Mouse (Mus musculus) small intestine, adult 2 months (tissue): ENCODE results near the gene Zcchc24. TPM values are rescaled to one million over a fixed set of nuclear protein-coding genes. Genes with fewer than 3 reads are reported as not detected.

Source experiments
- H3K27ac ChIP-seq: fragments of 200-500 bp; 2 replicates; pipeline ENCODE4 v1.5.1; 2012; ENCODE audit warnings: low read depth, low read length, control low read depth, inconsistent platforms; ENCODE audit not compliant: insufficient read depth
- H3K27me3 ChIP-seq: fragments of 200-500 bp; 2 replicates; pipeline ENCODE4 v1.6.1; 2012; ENCODE audit warnings: mild to moderate bottlenecking, moderate library complexity, low read length, inconsistent platforms; ENCODE audit not compliant: control insufficient read depth, insufficient read depth
- H3K36me3 ChIP-seq: fragments of 200-500 bp; 2 replicates; pipeline ENCODE4 v1.6.1; 2012; ENCODE audit warnings: mild to moderate bottlenecking, low read length, control low read depth, inconsistent platforms; ENCODE audit not compliant: control insufficient read depth, insufficient read depth
- H3K4me1 ChIP-seq: fragments of 200-500 bp; 2 replicates; pipeline ENCODE4 v1.6.1; 2012; ENCODE audit warnings: low read length, inconsistent platforms, mixed read lengths; ENCODE audit not compliant: control insufficient read depth, insufficient read depth, insufficient read length
- H3K4me3 ChIP-seq: fragments of 200-500 bp; 2 replicates; pipeline ENCODE4 v1.5.1; 2012; ENCODE audit warnings: low read depth, mild to moderate bottlenecking, control low read depth, inconsistent platforms, low read length, moderate library complexity
- CTCF ChIP-seq: fragments of 200-500 bp; IDR thresholded peaks from 2 replicates; pipeline ENCODE4 v1.5.1; 2012; ENCODE audit warnings: low read depth, mild to moderate bottlenecking, control low read depth, inconsistent platforms, low read length, moderate library complexity, mixed read lengths; ENCODE audit not compliant: insufficient replicate concordance, insufficient read length; ENCODE audit errors: extremely low read depth
- POLR2A ChIP-seq: fragments of 200-500 bp; IDR thresholded peaks from 2 replicates; pipeline ENCODE4 v1.6.1; 2012; ENCODE audit warnings: low read depth, mild to moderate bottlenecking, control low read depth, inconsistent platforms, low read length, moderate library complexity
- WGBS: fragments of 180-500 bp; shearing (Covaris S2); methylation state at CpG from one replicate; pipeline ENCODE4 v1.1.7; 2018; 5-methylcytosine and 5-hydroxymethylcytosine counted together
- polyA plus RNA-seq: library from polyadenylated mRNA; depleted of rRNA; stranded (reverse); fragments of >200 nt; gene quantifications from 2 replicates; pipeline ENCODE4 v1.2.3, GENCODE M21; 2012; rRNA removed

Zcchc24 gene
- polyA plus RNA-seq, 1 experiment, result 10.1 TPM

DNA sequence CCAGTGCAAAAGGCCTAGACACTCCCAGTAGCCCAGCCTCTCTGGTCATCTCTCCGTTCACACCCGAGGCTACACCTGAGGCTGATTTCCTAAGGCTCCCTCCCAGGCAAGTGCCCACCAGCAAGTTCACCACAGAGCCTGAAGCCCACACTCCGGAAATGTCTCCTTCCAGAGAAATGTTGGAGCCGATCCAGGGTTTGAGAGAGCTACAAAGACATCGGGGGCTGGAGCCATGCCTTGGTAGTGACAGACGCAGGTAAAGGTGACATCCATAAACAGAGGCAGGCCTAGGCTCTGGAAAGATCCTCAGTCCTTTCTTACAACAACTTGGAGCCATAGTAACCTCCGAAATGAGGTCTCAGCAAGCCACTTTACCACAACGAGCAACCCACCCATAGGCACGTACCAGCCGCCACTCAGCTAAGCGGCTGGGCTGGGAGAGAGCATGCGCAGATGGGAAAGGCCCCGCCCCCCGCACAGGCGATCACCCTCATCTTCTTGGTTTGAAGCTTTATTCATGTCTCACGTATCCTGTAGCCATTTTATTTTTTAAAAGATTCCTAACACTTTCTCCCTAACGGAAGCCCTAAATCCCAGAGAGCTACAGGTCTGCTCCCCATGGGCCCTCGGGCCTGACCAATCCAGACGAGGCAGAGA lies 103.4 kb downstream of the Zcchc24 start:
- Histone ChIP-seq H3K4me3 (no peak overlapping the region), H3K4me1 (no peaks in the 10 kb centered on the region), H3K27ac (no peak overlapping the region), H3K27me3 (no peaks in the 10 kb centered on the region), H3K36me3 (peaks cover 42% of the 10 kb centered on the region)
- TF ChIP-seq CTCF (no peak), POLR2A (no peak)
- WGBS, result 88% methylated on average over 19 of the region's 19 CpGs

- Histone ChIP-seq H3K4me3 (no peak overlapping the region), H3K36me3 (peaks cover 53% of the 10 kb centered on the region), H3K4me1 (no peaks in the 10 kb centered on the region), H3K27me3 (no peaks in the 10 kb centered on the region), H3K27ac (no peak overlapping the region)
- 88% methylated on average over 7 of the region's 7 CpGs for WGBS
- no peak for TF ChIP-seq POLR2A
- no peak for TF ChIP-seq CTCF
Observed at GRCm38 (mm10) chr14:25664310-25664695, 104.5 kb downstream of the Zcchc24 start.

DNA sequence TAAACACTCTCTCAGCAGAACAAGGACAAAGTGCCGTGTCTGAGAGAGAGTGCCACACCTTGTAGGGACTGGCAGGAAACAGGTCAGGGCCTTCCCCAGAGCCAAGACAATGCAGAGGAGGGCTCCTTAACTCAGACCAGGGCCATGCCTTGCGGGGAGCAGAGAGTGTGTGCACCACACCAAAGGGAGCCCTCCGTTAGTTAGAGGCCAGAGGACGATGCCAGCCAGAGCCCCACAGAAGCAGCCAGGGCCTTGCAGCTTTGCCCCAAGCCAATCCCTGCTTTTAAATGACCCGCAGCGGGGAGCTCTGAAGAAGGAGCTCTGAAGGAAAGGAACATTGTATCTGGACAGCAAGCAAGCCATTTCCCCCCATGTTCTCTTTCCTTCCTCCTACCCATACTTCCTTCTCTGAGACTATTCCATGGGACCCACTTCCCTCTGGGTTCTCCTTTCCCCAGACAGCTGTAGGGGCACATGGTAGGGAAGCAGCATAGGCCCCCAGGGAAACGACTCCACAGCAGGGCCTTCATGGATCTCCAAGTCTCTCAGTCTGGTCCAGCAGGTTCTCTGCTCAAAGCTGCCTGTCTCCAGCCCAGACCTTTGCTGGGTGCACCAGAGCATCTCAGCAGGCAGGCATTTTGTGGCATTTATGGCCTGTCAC lies 105.1 kb downstream of the Zcchc24 start:
- Histone ChIP-seq H3K27ac (no peak overlapping the region), H3K36me3 (peaks cover 58% of the 10 kb centered on the region), H3K4me1 (no peaks in the 10 kb centered on the region), H3K4me3 (no peak overlapping the region), H3K27me3 (no peaks in the 10 kb centered on the region)
- WGBS, result 75% methylated on average over 7 of the region's 7 CpGs
- TF ChIP-seq CTCF (no peak), POLR2A (no peak)

Other genes with a start within 250 kb of the Zcchc24 start
- gene Ppif, start 74.9 kb downstream of the Zcchc24 start, polyA plus RNA-seq, result 66.8 and 80.1 TPM in 2 replicates
- gene Anxa11, start 73.1 kb upstream of the Zcchc24 start, polyA plus RNA-seq, result 71.5 and 153 TPM in 2 replicates
- not detected in 2 replicates for gene Plac9a, start 134.1 kb upstream of the Zcchc24 start, polyA plus RNA-seq
- gene Tmem254a, start 158.6 kb upstream of the Zcchc24 start, polyA plus RNA-seq, result 5.7 and 6.4 TPM in 2 replicates
- gene Cphx1, start 169.3 kb upstream of the Zcchc24 start, polyA plus RNA-seq, result not detected in 2 replicates
- gene Duxbl1, start 209.5 kb upstream of the Zcchc24 start, polyA plus RNA-seq, result 0.06 and 0.13 TPM in 2 replicates